Mouse (Mus musculus) C2C12 (cell line): ENCODE data around the gene Syt1. TPM values are rescaled to one million over a fixed set of nuclear protein-coding genes. Genes with fewer than 3 reads are reported as not detected.

Experiments used
- H3K27me3 ChIP-seq: one replicate; pipeline ENCODE4 v1.6.1; 2011; ENCODE audit not compliant: control insufficient read depth, insufficient read depth, insufficient read length
- H3K36me3 ChIP-seq: one replicate; pipeline ENCODE4 v1.6.1; 2011; ENCODE audit not compliant: control insufficient read depth, insufficient read depth
- H3K4me3 ChIP-seq: one replicate; pipeline ENCODE4 v1.5.1; 2011; ENCODE audit warnings: mild to moderate bottlenecking, control low read depth; ENCODE audit not compliant: poor library complexity, insufficient read depth, severe bottlenecking
- H3K79me2 ChIP-seq: one replicate; pipeline ENCODE4 v1.6.1; 2011; ENCODE audit not compliant: control insufficient read depth, insufficient read depth
- H3K79me3 ChIP-seq: one replicate; pipeline ENCODE4 v1.6.1; 2011; ENCODE audit warnings: low read depth, control low read depth
- H3ac ChIP-seq: one replicate; pipeline ENCODE3; 2011; ENCODE audit warnings: low read depth; ENCODE audit not compliant: control insufficient read depth, insufficient read length
- CEBPB ChIP-seq: IDR thresholded peaks from one replicate; pipeline ENCODE4 v1.6.1; 2011; ENCODE audit warnings: low read depth, mild to moderate bottlenecking, control low read depth, moderate library complexity
- CTCF ChIP-seq: IDR thresholded peaks from one replicate; pipeline ENCODE4 v1.5.1; 2011; ENCODE audit not compliant: control insufficient read depth, insufficient read depth, insufficient read length
- FOSL1 ChIP-seq: IDR thresholded peaks from one replicate; pipeline ENCODE4 v1.8.0; 2011; ENCODE audit warnings: mild to moderate bottlenecking, low read length; ENCODE audit not compliant: poor library complexity, insufficient read depth, severe bottlenecking
- MAX ChIP-seq: IDR thresholded peaks from one replicate; pipeline ENCODE4 v1.6.1; 2011; ENCODE audit warnings: mild to moderate bottlenecking, control low read depth
- MYOD1 ChIP-seq: IDR thresholded peaks from one replicate; pipeline ENCODE4 v1.6.1; 2011; ENCODE audit warnings: low read depth; ENCODE audit not compliant: control insufficient read depth, insufficient read length
- MYOG ChIP-seq: IDR thresholded peaks from one replicate; pipeline ENCODE4 v1.6.1; 2011; ENCODE audit not compliant: control insufficient read depth, insufficient read length; ENCODE audit errors: extremely low read depth
- USF1 ChIP-seq: IDR thresholded peaks from one replicate; pipeline ENCODE4 v1.6.1; 2011; ENCODE audit warnings: low read depth, mild to moderate bottlenecking, control low read depth, moderate library complexity
- polyA plus RNA-seq: library from polyadenylated mRNA; unstranded; fragments of >200 nt; fragmentation: generic; extraction: Trizol; gene quantifications from one replicate; pipeline ENCODE4 v1.2.1, GENCODE M21; 2012; ENCODE audit warnings: missing spikeins

The Syt1 gene
- polyA plus RNA-seq, 1 experiment = 0.09 TPM

GRCm38 (mm10) chr10:108868136-108868535 is 142.6 kb downstream of the Syt1 start:
- Histone ChIP-seq H3K4me3 (no peak overlapping the region), H3K79me2 (no peaks in the 10 kb centered on the region)

DNA sequence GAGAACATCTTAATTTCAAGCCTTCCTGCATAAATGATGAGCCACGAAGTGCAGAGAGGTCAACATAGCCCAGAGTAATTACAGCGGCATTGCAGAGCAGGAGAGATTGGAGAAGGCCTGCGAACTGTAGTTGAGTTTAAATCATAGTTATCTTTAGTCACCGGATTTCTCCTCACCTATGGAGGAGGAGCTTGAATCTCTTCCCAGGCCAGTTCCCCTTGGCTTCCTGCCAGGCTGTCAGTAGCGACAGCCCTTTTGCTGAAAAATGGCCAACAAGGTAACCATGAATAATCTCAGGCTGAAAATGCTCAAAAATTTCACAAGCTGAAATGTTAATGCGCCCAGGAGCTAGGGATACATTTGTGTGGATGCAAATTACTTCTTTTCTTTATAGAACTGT is 143.6 kb downstream of the Syt1 start:
- Histone ChIP-seq H3K79me3 (no peaks in the 10 kb centered on the region), H3ac (no peak overlapping the region), H3K79me2 (no peaks in the 10 kb centered on the region), H3K4me3 (no peak overlapping the region), H3K36me3 (no peaks in the 10 kb centered on the region), H3K27me3 (no peaks in the 10 kb centered on the region)
- TF ChIP-seq CTCF = no peak
- TF ChIP-seq FOSL1 = no peak
- TF ChIP-seq MAX = no peak
- TF ChIP-seq USF1 = no peak
- no peak for TF ChIP-seq CEBPB
- no peak for TF ChIP-seq MYOD1
- TF ChIP-seq MYOG = no peak

More at GRCm38 (mm10) chr10:108868136-108868535, 142.6 kb downstream of the Syt1 start:
- no peaks in the 10 kb centered on the region for H3K36me3 ChIP-seq
- TF ChIP-seq CTCF (no peak), MYOD1 (no peak), MYOG (no peak), FOSL1 (no peak), USF1 (no peak), MAX (no peak), CEBPB (no peak)
- H3K27me3 ChIP-seq = no peaks in the 10 kb centered on the region
- no peaks in the 10 kb centered on the region for H3K79me3 ChIP-seq
- H3ac ChIP-seq = no peak overlapping the region

DNA sequence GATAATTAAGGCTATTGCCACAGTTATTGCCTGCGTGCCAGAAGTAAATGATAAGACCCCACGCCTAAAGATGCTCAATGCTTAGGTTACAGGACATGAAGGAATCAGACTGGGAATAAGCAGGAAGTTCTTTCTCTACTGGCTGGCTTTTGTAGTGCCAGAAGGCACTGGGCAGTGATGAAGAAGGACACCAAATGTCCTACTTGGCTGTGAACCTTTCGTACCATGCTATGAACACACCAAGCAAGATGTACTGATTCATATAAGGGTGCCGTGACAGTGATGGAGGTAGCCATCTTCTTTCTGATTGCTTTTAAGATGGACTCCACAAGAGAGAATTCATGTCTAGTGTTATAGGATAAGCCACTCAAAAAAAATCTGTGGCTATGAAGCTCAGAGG is 145.2 kb downstream of the Syt1 start:
- no peak overlapping the region for H3ac ChIP-seq
- H3K36me3 ChIP-seq = no peaks in the 10 kb centered on the region
- no peaks in the 10 kb centered on the region for H3K27me3 ChIP-seq
- no peaks in the 10 kb centered on the region for H3K79me3 ChIP-seq
- H3K79me2 ChIP-seq = no peaks in the 10 kb centered on the region
- TF ChIP-seq MYOG (no peak), CTCF (no peak), MAX (no peak), USF1 (no peak), MYOD1 (no peak), FOSL1 (no peak), CEBPB (no peak)
- no peak overlapping the region for H3K4me3 ChIP-seq

- no peak overlapping the region for H3K4me3 ChIP-seq
- H3K79me2 ChIP-seq = no peaks in the 10 kb centered on the region
- no peak overlapping the region for H3ac ChIP-seq
- TF ChIP-seq USF1 (no peak), FOSL1 (no peak), MAX (no peak), CTCF (no peak), MYOD1 (no peak), MYOG (no peak), CEBPB (no peak)
- no peaks in the 10 kb centered on the region for H3K79me3 ChIP-seq
- H3K27me3 ChIP-seq = no peaks in the 10 kb centered on the region
- H3K36me3 ChIP-seq = no peaks in the 10 kb centered on the region
These were observed 154.8 kb downstream of the Syt1 start for GRCm38 (mm10) chr10:108855986-108856385.

GRCm38 (mm10) chr10:108852757-108853156 is 158.0 kb downstream of the Syt1 start:
- H3ac ChIP-seq = no peak overlapping the region

GRCm38 (mm10) chr10:108837434-108837833 is 173.3 kb downstream of the Syt1 start:
- TF ChIP-seq FOSL1 (no peak), CTCF (no peak), MYOG (no peak), USF1 (no peak), CEBPB (no peak), MAX (no peak), MYOD1 (no peak)
- no peaks in the 10 kb centered on the region for H3K79me3 ChIP-seq
- H3K27me3 ChIP-seq = no peaks in the 10 kb centered on the region
- no peaks in the 10 kb centered on the region for H3K79me2 ChIP-seq
- no peaks in the 10 kb centered on the region for H3K36me3 ChIP-seq
- H3K4me3 ChIP-seq = no peak overlapping the region
- H3ac ChIP-seq = no peak overlapping the region

More at GRCm38 (mm10) chr10:108852757-108853156, 158.0 kb downstream of the Syt1 start:
- Histone ChIP-seq H3K79me3 (no peaks in the 10 kb centered on the region), H3K79me2 (no peaks in the 10 kb centered on the region), H3K36me3 (no peaks in the 10 kb centered on the region), H3K4me3 (no peak overlapping the region), H3K27me3 (no peaks in the 10 kb centered on the region)
- peak; percentile 39 for TF ChIP-seq MYOD1
- no peak for TF ChIP-seq CEBPB
- peak; percentile 35 for TF ChIP-seq USF1
